Mouse (Mus musculus) ZHBTc4 (cell line): Measurements from ENCODE around the gene Fam160a1.

Experiments
- DNase-seq: peaks from one replicate; pipeline ENCODE4 v3.0.0-alpha.2; 2011; ENCODE audit warnings: low read depth, low spot score

Fam160a1 gene

DNA sequence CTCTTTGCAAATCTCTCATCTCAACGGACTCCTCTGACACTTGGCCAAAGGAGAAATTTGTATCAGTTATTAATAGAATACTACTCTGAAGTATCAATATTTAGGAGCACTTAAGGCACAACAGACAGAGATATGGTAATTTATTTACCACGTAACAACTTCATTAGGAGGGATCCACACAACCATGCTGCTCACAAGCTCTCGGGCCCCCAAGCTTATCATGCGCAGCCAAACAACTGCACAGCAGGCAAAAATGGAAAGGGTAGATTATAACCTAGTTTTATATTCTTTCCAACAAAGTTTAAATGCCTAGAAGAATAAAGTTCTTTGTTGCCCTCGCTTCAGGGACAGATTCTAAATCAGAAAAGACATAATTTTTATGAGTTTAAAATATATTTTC lies 137.1 kb downstream of the Fam160a1 start:
- DNase-seq: no peak

- DNase-seq: no peak
Measured at GRCm38 (mm10) chr3:85679312-85679933, 137.7 kb downstream of the Fam160a1 start.

- no peak for DNase-seq
Measured at GRCm38 (mm10) chr3:85677952-85678351, 139.1 kb downstream of the Fam160a1 start.

DNA sequence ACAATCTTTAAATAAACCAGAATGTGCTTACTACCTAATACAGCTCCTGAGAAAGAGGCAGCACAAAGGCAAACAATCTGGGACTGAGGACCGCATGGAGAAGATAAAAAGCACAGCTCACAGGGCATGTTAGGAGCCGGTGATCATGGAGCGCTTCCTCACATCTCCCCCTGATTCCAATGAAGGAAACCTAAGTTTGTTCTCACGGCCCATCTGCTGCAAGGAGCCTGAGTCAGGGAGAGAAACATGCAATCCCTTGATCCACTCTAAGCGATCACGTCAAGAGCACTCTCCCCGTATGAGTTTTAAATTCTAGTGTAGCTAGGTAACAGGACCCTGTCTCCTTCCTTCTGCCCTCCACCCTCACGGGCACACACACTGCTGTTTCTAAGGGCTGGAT lies 140.0 kb downstream of the Fam160a1 start:
- DNase-seq: no peak

- DNase-seq: no peak
Measured at GRCm38 (mm10) chr3:85669844-85670243, 147.2 kb downstream of the Fam160a1 start.

DNA sequence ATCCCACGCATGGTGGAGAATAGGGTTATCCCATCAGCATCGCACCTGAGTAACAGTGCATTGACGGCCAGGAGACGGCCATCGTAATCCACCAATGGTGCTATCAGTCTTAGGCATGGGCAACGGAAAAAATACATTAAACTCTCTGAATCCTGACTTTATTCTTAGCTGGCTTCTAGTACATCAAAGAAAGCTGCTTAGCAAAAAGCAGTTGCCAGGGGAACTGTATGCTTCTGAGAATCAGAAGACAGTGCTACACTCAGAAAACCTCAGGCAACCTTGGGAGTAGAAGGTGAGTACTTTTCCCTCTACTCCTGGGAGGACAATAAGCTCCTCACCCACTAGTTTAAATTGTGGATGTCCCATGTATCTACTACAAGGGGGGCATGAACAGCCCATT lies 149.4 kb downstream of the Fam160a1 start:
- DNase-seq: no peak

- DNase-seq: no peak
Measured at GRCm38 (mm10) chr3:85666736-85667135, 150.4 kb downstream of the Fam160a1 start.

- no peak for DNase-seq
Measured at GRCm38 (mm10) chr3:85666166-85666565, 150.9 kb downstream of the Fam160a1 start.

DNA sequence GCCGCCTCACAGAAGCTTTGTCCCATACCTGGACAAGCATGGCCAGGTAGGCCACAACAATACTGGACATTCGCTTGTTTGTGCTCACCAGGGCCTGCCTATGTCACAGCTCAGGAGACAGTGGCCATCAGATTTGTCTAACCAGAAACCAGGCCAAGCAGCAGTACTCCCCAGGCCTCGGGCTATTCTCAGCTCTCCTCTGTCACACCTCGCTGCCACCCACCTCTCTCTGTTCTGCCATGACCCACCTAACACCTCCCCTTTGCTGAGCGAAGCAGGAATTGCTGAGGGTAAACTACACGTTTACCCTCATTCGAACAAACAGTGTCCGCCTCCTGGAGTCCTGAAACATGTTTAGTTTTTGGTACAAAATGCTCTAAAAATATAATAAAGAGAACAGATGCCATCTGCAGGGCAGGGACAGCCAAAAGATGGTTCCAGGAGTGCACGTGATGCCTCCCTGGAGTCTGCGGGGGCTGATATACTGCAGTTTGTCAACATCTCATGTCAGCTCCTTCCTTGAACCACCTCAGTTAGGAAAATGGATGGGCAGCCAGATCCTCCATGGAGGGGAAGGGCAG lies 152.4 kb downstream of the Fam160a1 start:
- DNase-seq: no peak

DNA sequence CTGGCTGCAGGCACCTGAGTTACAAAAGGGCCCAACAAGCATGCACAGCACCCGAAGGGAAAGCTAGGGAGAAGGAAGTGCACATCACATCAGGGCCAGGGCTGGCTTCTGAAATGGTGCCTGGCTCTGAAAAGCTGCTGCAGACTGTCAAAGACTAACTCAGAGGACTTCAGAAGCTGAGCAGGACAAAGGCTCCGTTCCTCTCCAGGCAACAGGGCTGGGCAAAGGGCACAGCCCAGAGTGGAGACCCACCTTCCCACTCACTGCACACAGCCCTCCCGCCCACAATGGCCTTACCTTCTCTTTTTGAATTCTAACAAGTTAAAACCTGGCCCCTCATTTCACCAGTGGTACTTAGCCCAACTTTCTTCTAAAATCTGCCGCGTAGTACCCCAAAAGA lies 153.3 kb downstream of the Fam160a1 start:
- DNase-seq: no peak

DNA sequence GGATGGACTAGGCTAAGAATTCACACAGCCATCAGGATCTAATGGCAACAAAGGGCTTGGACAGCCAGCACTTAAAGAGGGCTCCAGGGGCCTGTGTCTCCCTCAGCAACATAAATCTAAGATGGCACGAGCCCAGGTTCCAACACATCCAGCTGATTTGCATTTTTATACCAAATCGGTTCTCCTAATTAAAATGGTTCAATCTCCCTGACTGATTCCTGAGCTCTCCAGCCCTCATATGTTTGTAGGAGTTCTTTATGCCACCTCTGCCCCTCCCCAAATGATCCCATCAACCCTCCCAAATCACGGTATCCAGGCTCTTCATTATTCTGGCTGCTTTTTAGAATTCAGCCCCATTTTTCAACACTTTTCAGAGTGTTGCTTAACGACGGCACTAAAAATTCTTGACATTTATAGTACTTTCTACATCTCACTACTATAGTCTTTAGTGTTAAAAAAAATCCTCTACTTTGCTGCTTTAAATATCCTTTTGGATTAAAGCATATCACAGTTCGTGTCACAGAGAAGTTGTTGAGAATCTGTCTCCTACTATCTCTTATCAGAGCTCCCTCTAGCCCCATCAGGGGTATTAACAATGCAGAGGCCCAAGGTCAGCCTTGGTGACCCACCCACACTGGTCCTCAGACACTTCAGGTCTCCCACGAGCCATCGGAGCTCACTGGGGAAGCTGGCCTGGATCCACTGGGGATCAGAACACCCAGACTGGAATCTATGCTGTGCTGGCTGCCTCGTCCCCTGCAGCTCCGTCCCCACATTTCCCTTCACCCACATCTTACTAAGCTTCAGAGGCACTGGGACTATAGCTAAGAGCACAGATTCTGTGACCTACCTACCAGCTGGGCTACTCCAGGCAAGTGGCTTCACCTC lies 154.9 kb downstream of the Fam160a1 start:
- DNase-seq: no peak

- DNase-seq: no peak
Measured at GRCm38 (mm10) chr3:85659681-85660080, 157.4 kb downstream of the Fam160a1 start.

DNA sequence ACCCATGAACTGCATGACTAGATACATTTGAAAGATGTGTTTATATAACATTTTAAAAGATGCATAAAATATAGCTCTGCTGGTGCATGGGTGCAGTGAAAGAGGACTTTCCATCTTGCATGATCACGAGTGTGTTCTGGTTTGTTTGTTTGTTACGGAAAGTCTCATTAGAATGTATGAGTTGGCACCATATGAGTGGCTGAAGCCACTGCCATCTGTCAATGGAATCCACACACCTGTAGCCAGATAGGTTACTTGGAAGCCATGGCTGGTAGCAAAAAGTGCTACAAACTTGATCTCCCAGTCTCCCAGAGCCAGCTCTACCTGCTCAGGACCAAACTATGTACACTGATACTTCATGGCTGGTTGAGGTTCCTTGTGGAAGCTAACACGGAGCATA lies 161.6 kb downstream of the Fam160a1 start:
- no peak for DNase-seq

DNA sequence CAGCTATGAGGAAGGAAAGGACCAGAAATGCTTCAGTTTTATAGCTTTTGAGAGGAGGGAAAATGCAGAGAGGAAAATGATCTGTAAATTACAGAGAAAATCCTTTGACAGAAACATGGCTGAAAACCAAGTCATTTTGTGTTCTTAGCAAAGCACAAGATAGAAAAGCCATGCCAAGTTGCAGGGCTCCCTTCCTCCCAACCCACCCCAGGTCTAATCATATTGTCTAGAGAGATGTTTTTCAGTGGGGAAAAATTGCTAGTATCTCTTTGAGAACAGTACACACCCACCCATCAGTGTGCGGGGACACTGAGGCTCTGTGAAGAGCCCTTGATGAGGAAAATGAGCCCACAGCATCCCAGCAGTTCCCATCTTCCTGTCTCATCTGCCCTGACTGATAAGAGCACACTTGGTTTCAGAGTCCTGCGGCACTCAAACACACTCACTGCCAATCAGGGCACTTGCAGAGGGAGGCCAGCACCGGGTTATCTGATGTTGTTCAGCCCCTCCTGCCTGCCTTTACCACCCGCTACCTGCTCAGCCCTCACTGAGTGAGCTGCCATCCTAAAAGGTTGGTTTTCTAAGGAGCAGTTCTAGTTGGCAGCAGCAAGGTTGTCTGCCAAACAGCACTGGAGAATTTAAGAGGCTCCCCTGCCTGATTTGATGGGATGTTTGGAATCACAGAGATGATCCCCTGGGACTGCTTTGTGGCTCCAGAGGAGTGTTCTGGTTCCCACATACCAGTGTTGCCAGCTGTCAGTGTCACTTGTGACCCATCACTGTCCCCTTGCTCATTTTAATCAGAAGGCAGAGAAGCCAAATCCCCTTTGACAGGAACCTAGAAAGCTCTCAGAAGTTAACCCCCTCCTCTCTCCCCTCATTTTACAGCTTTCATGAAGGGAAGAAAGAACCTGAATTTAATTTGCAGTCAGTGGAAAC lies 164.1 kb downstream of the Fam160a1 start:
- no peak for DNase-seq

DNA sequence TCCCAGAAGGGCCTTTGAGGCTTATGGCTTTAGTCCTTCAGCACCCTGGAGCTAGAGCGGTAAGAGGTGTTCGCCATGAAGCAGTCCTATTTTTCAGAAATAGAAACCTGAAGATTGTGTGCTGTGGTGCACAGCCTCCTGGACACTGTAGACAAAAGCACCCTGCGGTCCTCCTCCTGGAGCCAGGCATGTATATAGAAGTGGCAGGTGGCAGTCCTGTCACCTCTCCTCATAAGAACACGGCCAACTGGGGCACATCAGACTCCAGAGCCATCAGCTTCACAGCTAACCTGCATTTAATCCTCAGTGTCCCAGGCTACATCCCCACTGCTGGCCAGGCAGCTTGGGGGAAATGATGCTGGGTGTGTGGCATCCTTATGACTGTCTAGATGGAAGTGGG lies 167.9 kb downstream of the Fam160a1 start:
- DNase-seq: no peak

- DNase-seq: no peak
Measured at GRCm38 (mm10) chr3:85645517-85646004, 171.5 kb downstream of the Fam160a1 start.

DNA sequence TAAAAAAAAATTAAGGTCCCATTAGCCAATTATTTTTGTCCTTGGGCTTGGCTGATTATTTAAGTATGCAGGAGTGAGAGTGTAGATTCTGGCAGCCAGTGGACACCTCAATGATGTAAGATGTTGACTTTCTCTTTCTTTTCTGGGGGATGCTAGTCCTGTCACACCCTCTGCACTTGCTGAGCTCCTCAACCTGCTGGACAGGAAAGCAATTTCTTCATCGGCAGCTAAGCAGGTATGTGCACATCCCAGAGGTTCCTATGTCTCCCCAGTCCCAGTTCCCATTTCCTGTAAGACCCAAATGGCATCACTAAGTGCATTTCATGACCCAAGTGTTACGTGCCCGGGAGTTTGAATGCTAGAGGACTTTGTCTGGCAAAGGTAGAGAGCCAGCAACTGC lies 172.3 kb downstream of the Fam160a1 start:
- DNase-seq: no peak

GRCm38 (mm10) chr3:85641751-85642150 lies 175.3 kb downstream of the Fam160a1 start:
- DNase-seq: no peak

DNA sequence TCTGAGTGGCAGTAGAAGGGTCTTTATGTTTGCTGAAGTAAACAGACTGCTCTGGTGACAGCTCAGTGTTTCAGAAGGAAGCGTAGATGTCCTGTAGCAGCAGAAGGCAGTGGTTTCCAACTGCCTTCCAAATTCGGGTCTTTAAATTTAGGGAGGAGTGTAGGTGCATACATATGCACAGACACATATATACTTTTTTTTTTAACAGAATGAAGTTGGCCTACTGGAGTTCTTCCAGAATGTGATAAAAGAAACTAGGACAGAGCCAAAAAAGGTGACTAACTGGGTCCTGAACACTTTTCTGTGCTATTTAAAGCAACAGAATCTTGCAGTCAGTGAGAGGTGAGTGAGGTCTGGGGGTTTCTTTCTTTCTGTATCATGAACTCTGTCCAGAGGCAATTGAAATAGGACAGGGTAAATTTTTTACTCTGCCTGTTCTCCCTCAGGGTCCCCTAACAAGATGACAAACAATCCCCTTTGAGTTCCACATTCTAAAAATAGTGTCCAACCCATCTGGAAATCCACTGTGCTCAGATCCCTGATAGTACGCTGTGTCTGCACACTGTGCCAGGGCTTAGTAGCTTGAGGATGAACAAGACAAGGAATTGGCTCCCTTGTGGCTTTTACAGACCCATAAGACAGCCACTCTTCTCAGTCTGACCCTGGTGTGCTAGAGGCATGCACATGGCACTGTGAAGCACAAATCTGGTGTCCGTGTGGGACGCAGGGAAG lies 180.2 kb downstream of the Fam160a1 start:
- DNase-seq: no peak

DNA sequence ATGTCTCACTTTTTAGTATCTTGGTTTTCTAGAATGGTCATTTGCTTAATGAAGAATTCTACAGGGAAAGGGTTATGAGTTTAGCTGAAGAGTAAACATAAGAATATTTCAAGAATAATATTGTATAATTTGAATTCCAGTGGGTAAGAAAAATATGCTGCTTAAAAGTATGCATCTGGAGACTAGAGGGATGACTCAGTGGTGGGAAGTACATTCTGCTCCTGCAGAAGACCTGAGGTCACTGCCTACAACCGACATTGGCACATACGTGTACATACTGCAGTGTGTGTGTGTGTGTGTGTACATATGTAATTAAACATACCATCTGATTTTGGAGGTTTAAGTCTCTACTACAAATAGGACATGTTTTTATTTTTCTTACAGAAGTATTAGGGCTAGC lies 181.5 kb downstream of the Fam160a1 start:
- DNase-seq: no peak

DNA sequence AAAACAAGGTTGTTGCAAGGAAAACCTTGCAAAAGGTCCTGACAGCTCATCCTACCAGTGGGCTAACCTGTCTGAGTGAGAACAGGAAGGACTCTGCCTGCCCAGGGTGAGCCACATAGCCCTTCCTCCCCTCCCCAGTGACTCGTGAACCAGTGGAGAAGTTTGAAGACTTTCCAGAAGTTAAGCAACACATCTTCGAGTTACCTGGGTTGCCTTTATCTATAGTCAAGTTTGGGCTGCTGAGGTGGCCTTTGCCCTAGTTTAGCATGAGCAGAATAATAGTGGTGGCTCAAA lies 182.0 kb downstream of the Fam160a1 start:
- no peak for DNase-seq
